Mouse (Mus musculus) kidney, adult 9 months (tissue): ENCODE measurements around the gene Anapc7.
A peak's percentile ranks its signal among the peaks of the same experiment; 100 is the strongest.
"Not testable (repeated sequence)": the region's sequence is repeated elsewhere in the genome, so short reads cannot be mapped to it uniquely, and the experiment has no call there.

Source experiments
- DNase-seq: peaks from one replicate; pipeline ENCODE4 v3.0.0; 2022

Gene Anapc7

GRCm38 (mm10) chr5:122452194-122452593, 30.7 kb downstream of the Anapc7 start:
- DNase-seq = no peak

GRCm38 (mm10) chr5:122453188-122453587, 31.7 kb downstream of the Anapc7 start:
- DNase-seq = peak; percentile 50

- DNase-seq = no peak
Observed at GRCm38 (mm10) chr5:122454442-122454841, 32.9 kb downstream of the Anapc7 start.

DNA sequence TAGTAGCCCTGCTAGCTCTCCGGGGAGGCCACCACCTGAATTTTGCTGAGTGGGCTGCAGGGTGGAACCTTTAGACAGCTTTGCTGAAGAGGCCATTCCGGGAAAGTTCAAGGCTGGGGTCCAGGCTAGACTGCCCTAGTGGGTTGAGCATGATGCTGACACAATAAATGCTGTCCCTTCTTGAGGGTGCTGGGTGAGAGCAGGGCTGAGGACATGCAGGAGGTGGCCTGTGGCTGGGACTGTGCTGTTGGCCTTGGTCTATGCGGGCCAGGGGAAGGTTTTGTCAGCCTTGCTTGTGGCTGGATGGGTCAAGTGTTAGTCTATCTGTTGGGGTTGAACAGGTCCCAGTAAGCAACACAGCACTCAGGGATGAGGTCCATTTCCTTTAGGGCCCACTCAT, 33.4 kb downstream of the Anapc7 start:
- DNase-seq = no peak

DNA sequence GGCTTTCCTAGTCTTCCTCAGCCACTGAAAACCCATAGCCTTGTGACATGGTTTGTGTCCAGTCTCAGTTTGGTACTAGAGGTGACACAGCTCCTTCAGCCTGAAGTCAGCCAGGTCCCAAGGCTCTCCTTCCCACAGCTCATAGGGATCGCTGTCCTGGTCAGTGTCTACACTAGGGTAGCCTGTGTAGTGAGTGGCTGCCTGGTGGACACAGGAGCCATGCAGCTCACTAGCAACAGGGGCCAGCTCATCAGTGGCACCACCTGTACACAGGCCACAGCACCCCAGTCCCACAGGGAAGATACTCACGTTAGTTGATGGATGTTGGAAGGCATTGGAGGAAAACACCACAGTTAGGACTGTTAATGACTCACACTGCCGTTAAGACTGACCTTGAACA, 34.1 kb downstream of the Anapc7 start:
- DNase-seq = no peak

- DNase-seq = not testable (repeated sequence)
Observed at GRCm38 (mm10) chr5:122457054-122457453, 35.6 kb downstream of the Anapc7 start.

- DNase-seq = no peak
Observed at GRCm38 (mm10) chr5:122458066-122458465, 36.6 kb downstream of the Anapc7 start.

DNA sequence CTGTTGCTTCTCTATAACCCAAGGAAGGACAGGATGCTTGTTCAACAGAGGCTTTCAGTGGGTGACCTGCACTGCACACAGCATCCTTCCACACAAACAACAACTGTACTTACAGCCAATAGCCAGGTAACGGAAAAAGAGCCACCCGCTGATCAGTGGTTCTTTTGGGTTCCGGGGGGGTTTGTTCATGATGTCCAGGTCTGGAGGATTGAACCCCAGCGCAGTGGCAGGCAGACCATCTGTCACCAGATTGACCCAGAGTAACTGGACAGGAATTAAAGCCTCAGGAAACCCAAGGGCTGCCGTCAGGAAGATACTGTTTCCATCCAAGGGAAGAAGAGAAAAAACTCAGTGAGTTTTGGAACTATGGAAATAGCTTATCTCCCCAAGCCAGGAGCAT, 37.8 kb downstream of the Anapc7 start:
- DNase-seq = no peak

DNA sequence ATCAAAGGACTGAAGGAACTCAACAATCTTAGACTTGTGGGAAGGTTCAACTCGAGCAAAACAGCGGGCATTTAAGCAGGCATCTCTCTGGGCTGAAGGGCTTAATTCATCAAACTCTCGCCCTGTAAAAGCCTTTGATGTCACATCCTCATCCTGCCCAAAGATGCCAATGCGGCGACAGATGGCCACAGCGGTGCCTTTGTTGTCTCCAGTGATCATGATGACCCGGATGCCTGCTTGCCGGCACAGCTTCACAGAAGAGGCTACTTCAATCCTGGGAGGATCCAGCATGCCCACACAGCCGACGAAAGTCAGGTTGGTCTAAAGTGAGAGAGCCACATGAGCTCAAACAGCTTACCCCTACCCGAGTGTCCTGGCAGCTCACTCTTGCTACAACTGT, 39.2 kb downstream of the Anapc7 start:
- no peak for DNase-seq

DNA sequence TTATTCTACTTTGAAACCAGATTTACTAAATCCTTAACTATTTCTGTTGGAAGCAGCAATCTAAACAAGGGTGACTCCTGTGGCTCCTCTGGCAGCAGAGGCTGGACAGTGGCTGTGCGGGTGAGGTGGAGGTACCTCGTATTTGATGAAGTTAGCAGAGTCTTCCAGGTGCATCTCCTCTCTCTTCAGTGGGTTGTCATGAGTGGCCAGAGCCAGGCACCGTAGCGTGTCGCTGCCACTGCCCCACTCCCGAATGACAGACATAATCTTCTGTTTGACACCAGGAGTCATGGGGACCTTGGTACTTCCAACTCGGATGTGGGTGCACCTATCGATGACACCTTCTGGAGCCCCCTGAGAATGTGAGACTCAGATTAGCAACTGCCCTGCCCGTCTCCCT, 39.9 kb downstream of the Anapc7 start:
- no peak for DNase-seq

- no peak for DNase-seq
Observed at GRCm38 (mm10) chr5:122471658-122472057, 50.2 kb downstream of the Anapc7 start.

GRCm38 (mm10) chr5:122474643-122475363, 53.3 kb downstream of the Anapc7 start:
- peak; percentile 46 for DNase-seq

DNA sequence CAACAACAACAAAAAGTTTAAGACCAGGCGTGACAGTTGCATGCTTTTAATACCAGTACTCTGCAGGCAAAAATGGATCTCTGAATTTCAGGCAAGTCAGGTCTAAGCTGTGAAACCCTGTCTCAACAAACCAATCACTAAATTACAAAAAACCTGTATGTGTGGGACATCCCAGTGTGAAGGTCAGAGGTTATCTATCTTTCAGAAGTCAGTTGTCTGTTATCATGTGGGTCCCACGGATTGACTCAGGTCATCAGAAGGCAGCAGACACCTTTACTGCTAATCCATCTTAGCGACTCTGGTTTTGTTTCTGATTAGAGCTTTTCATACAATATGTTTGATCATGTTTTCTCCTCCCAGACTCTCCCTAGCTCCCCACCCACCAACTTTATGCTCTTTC, 54.6 kb downstream of the Anapc7 start:
- DNase-seq = no peak

DNA sequence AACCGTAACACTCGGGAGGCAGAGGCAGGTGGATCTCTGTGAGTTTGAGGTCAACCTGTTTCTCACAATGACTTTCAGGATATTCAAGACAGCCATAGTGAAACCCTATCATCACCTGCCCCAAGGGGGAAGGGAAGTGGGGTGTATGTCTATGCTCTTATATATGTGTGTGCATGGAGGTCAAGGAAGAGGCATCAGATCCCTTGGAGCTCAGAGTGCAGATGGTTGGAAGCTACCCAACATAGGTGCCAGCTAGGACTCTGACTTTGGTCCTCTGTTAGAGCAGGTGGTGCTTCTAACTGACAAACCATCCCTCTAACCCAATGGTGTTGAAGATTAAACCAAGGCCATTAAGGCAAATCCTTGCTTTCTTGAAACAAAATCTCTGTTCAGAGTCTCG, 56.0 kb downstream of the Anapc7 start:
- DNase-seq = peak; percentile 58

- DNase-seq = no peak
Observed at GRCm38 (mm10) chr5:122479131-122479530, 57.6 kb downstream of the Anapc7 start.

GRCm38 (mm10) chr5:122481844-122482243, 60.4 kb downstream of the Anapc7 start:
- DNase-seq = peak; percentile 71

GRCm38 (mm10) chr5:122482733-122483391, 61.4 kb downstream of the Anapc7 start:
- DNase-seq = no peak

DNA sequence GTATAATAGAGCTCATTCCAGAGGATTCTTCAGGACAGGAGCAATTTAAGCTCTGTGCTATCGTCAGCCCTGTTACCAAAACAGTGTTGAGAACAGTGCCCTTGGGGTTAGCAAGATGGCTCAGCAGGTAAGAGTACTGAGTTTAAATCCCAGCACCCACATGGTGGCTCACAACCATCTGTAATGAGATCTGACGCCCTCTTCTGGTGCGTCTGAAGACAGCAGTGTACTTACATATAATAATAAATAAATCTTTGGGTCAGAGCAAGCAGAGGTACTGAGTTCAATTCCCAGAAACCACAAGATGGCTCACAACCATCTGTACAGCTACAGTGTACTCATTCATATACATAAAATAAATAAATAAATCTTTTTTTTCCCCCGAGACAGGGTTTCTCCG, 64.8 kb downstream of the Anapc7 start:
- DNase-seq = not testable (repeated sequence)

GRCm38 (mm10) chr5:122487825-122488224, 66.3 kb downstream of the Anapc7 start:
- DNase-seq = peak; percentile 68

DNA sequence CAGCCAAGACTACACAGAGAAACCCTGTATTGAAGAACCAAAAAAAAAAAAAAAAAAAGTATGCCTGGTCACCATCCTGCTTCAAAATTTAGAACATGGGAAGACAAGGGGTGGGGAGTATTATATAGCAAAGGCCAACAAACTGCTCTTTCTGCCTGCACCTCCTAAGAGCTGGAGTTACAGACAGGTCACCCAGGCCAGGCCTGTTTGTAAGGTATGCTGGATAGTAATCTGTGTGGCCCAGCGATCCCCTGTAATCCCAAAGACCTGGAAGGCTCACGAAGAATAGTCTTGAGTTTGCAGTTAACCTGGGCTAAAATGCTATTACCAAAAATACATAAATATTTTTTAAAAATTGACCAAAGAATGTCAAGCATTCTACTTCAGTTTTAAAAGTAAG, 68.7 kb downstream of the Anapc7 start:
- no peak for DNase-seq

GRCm38 (mm10) chr5:122491385-122491784, 69.9 kb downstream of the Anapc7 start:
- DNase-seq = no peak

GRCm38 (mm10) chr5:122493035-122493434, 71.5 kb downstream of the Anapc7 start:
- DNase-seq = no peak

- no peak for DNase-seq
Observed at GRCm38 (mm10) chr5:122494449-122494848, 73.0 kb downstream of the Anapc7 start.
